Mouse (Mus musculus) liver, postnatal 0 days (tissue): ENCODE data around the gene Gpd1l. TPM values are rescaled to one million over a fixed set of nuclear protein-coding genes. Genes with fewer than 3 reads are reported as not detected.

ENCODE experiments used
- ATAC-seq: fragments of 200-750 bp; cut with Nextera tagmentation; 2 replicates; pipeline ENCODE4 v1.8.0; 2017; ENCODE audit warnings: mild to moderate bottlenecking, moderate library complexity
- DNase-seq: peaks from one replicate; pipeline ENCODE4 v3.0.0-alpha.2; 2016
- H3K27ac ChIP-seq: fragments of 300-500 bp; sonication (generic); 2 replicates; pipeline ENCODE4 v1.5.1; 2014; ENCODE audit warnings: antibody characterized with exemption, moderate library complexity, mild to moderate bottlenecking, low read depth
- H3K27me3 ChIP-seq: fragments of 300-500 bp; sonication (generic); 2 replicates; pipeline ENCODE4 v1.6.1; 2014; ENCODE audit warnings: low read length, control low read depth, mixed read lengths; ENCODE audit not compliant: insufficient read depth
- H3K36me3 ChIP-seq: fragments of 300-500 bp; sonication (generic); replicated peaks from 2 replicates; pipeline ENCODE4 v1.6.1; 2014; ENCODE audit warnings: mild to moderate bottlenecking, control low read depth, low read length, moderate library complexity, mixed read lengths; ENCODE audit not compliant: insufficient read depth
- H3K4me1 ChIP-seq: fragments of 300-500 bp; sonication (generic); 2 replicates; pipeline ENCODE4 v1.6.1; 2014; ENCODE audit warnings: antibody characterized with exemption, mild to moderate bottlenecking, control low read depth; ENCODE audit not compliant: insufficient read depth
- H3K4me2 ChIP-seq: fragments of 300-500 bp; sonication (generic); 2 replicates; pipeline ENCODE4 v1.6.1; 2014; ENCODE audit warnings: low read depth, mild to moderate bottlenecking, low read length, moderate library complexity, mixed read lengths
- H3K4me3 ChIP-seq: fragments of 300-500 bp; sonication (generic); 2 replicates; pipeline ENCODE4 v1.5.1; 2014; ENCODE audit warnings: low read depth, low read length
- H3K9ac ChIP-seq: fragments of 300-500 bp; sonication (generic); replicated peaks from 2 replicates; pipeline ENCODE4 v1.6.1; 2014; ENCODE audit warnings: mild to moderate bottlenecking, moderate library complexity
- H3K9me3 ChIP-seq: fragments of 300-500 bp; sonication (generic); 2 replicates; pipeline ENCODE4 v1.6.1; 2016; ENCODE audit warnings: mild to moderate bottlenecking, control low read depth, low read length, mixed read lengths
- CTCF ChIP-seq: sonication (generic); IDR thresholded peaks from 2 replicates; pipeline ENCODE4 v1.5.1; 2016; ENCODE audit warnings: antibody characterized with exemption, low read depth
- EP300 ChIP-seq: IDR thresholded peaks from 2 replicates; pipeline ENCODE4 v1.6.1; 2016; ENCODE audit warnings: antibody characterized with exemption, low read depth, mild to moderate bottlenecking
- WGBS: fragments of 180-500 bp; shearing (Covaris S2); extraction: QIAGEN DNeasy Blood & Tissue Kit; methylation state at CpG from one replicate; pipeline ENCODE4 v1.1.7; 2014; ENCODE audit not compliant: insufficient replicate concordance; 5-methylcytosine and 5-hydroxymethylcytosine counted together
- polyA plus RNA-seq: library from polyadenylated mRNA; unstranded; fragments of >200 nt; fragmentation: Nextera tagmentation; extraction: Ambion mirVana; gene quantifications from 2 replicates; pipeline ENCODE4 v1.2.1, GENCODE M21; 2015

The Gpd1l gene
- polyA plus RNA-seq, 1 experiment from 2014 or later: 6.8 TPM

DNA sequence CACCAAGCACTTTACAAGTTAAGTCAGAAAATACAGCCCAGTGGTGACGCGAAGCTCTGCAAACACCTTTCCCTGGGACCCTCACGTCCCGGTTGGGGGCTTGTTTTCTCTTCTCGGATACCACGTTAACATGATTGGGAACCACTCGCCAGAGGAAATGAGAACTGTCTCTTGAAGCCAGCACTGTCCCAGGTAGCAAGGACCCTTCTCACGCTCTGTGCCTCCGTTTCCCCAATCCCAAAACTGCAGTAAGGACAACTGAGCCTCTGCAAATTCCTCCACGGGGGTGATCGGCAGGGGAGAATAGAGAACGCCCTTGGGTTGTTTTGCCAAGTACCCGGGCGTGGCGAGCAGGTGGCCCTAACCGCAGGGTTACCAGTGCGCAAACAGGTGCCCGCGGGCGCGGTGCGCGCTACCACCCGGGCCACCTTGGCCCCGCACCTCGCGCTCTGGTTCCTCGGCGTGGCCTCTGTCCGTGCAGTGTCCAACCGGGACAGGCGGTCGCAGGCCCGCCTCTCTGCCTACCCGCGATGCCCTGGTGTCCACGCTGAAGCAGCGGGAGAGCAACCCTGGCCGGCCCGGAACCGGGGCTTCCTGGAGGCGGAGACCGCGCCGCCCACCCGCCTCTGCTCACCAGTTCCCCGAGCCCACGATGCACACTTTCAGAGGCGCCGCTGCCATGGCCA is 607 bp downstream of the Gpd1l start:
- H3K4me3 ChIP-seq: peak overlapping the region; percentile 60
- peak overlapping the region; percentile 76 for H3K4me2 ChIP-seq
- ATAC-seq (peak; percentile 37), DNase-seq (no peak)
- H3K36me3 ChIP-seq: no peaks in the 10 kb centered on the region
- TF ChIP-seq EP300 (no peak), CTCF (no peak)
- 0% methylated on average over 50 of the region's 50 CpGs for WGBS
- peak overlapping the region; percentile 87 for H3K27ac ChIP-seq
- H3K27me3 ChIP-seq: no peaks in the 10 kb centered on the region
- H3K9ac ChIP-seq: peak overlapping the region; percentile 63
- peaks cover 20% of the 10 kb centered on the region for H3K4me1 ChIP-seq
- H3K9me3 ChIP-seq: no peaks in the 10 kb centered on the region

- peak overlapping the region; percentile 63 for H3K9ac ChIP-seq
- peak overlapping the region; percentile 87 for H3K27ac ChIP-seq
- 12% methylated on average over 13 of the region's 13 CpGs for WGBS
- H3K27me3 ChIP-seq: no peaks in the 10 kb centered on the region
- peak overlapping the region; percentile 76 for H3K4me2 ChIP-seq
- H3K4me3 ChIP-seq: peak overlapping the region; percentile 60
- no peaks in the 10 kb centered on the region for H3K9me3 ChIP-seq
- DNase-seq (no peak), ATAC-seq (no peak)
- no peak for TF ChIP-seq EP300
- no peak for TF ChIP-seq CTCF
- H3K4me1 ChIP-seq: peaks cover 20% of the 10 kb centered on the region
- no peaks in the 10 kb centered on the region for H3K36me3 ChIP-seq
These were observed 1.2 kb downstream of the Gpd1l start for GRCm38 (mm10) chr9:114932607-114933006.

GRCm38 (mm10) chr9:114930464-114931090 is 3.2 kb downstream of the Gpd1l start:
- peaks cover 26% of the 10 kb centered on the region for H3K4me1 ChIP-seq
- no peak overlapping the region for H3K4me2 ChIP-seq
- H3K27me3 ChIP-seq: no peaks in the 10 kb centered on the region
- no peaks in the 10 kb centered on the region for H3K9me3 ChIP-seq
- H3K9ac ChIP-seq: no peak overlapping the region
- 70% methylated on average over 9 of the region's 9 CpGs for WGBS
- TF ChIP-seq CTCF (peak; percentile 36; the same call in 1 of the 2 replicates), EP300 (no peak)
- no peak overlapping the region for H3K4me3 ChIP-seq
- ATAC-seq (no peak), DNase-seq (peak; percentile 49)
- H3K36me3 ChIP-seq: no peaks in the 10 kb centered on the region
- peak overlapping the region; percentile 30; the same call in 1 of the 2 replicates for H3K27ac ChIP-seq

GRCm38 (mm10) chr9:114925571-114925970 is 8.2 kb downstream of the Gpd1l start:
- WGBS: 38% methylated on average over 5 of the region's 5 CpGs
- H3K27me3 ChIP-seq: no peaks in the 10 kb centered on the region
- H3K9ac ChIP-seq: no peak overlapping the region
- peak overlapping the region; percentile 52 for H3K27ac ChIP-seq
- H3K4me1 ChIP-seq: peaks cover 22% of the 10 kb centered on the region
- TF ChIP-seq CTCF: no peak
- no peak for TF ChIP-seq EP300
- no peaks in the 10 kb centered on the region for H3K36me3 ChIP-seq
- no peak for ATAC-seq
- DNase-seq: peak; percentile 25
- H3K4me2 ChIP-seq: peak overlapping the region; percentile 42
- H3K4me3 ChIP-seq: no peak overlapping the region
- H3K9me3 ChIP-seq: no peaks in the 10 kb centered on the region

DNA sequence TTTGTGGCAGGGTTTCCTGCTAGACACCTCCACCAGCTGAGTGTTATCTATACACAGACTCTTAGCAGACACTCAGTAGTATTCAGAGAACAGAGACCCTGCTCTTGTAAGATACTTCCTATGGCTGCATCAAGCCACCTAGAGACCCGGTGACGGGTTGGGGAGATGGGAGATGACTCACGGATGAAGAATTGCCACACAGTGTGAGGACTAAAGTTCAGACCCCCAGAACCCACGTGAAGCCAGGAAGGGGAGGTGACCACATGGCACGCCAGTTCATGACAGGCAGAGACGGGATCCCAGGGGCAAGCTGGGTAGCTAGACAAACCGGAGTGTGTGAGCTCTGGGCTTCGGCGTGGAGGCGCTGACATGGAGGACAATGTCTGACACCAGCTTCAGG is 8.7 kb downstream of the Gpd1l start:
- peak overlapping the region; percentile 66; the same call in 1 of the 2 replicates for H3K27ac ChIP-seq
- TF ChIP-seq EP300: no peak
- no peak for TF ChIP-seq CTCF
- H3K9me3 ChIP-seq: no peaks in the 10 kb centered on the region
- peaks cover 22% of the 10 kb centered on the region for H3K4me1 ChIP-seq
- ATAC-seq: peak; percentile 83
- H3K36me3 ChIP-seq: peaks cover 4% of the 10 kb centered on the region; the same call in 1 of the 2 replicates
- no peak overlapping the region for H3K9ac ChIP-seq
- no peaks in the 10 kb centered on the region for H3K27me3 ChIP-seq
- no peak overlapping the region for H3K4me3 ChIP-seq
- 53% methylated on average over 10 of the region's 10 CpGs for WGBS
- peak; percentile 37 for DNase-seq
- H3K4me2 ChIP-seq: peak overlapping the region; percentile 10; the same call in 1 of the 2 replicates

GRCm38 (mm10) chr9:114924511-114924910 is 9.3 kb downstream of the Gpd1l start:
- 43% methylated on average over 5 of the region's 5 CpGs for WGBS
- peak overlapping the region; percentile 66; the same call in 1 of the 2 replicates for H3K27ac ChIP-seq
- ATAC-seq: peak; percentile 69
- H3K9ac ChIP-seq: no peak overlapping the region
- H3K4me3 ChIP-seq: no peak overlapping the region
- peaks cover 6% of the 10 kb centered on the region; the same call in 1 of the 2 replicates for H3K36me3 ChIP-seq
- no peak overlapping the region; the same call in 1 of the 2 replicates for H3K4me2 ChIP-seq
- H3K9me3 ChIP-seq: no peaks in the 10 kb centered on the region
- no peak for DNase-seq
- no peaks in the 10 kb centered on the region for H3K27me3 ChIP-seq
- TF ChIP-seq EP300 (no peak), CTCF (no peak)
- H3K4me1 ChIP-seq: peaks cover 22% of the 10 kb centered on the region
